Mouse (Mus musculus): ENCODE measurements around the gene 5031439G07Rik. TPM values are rescaled to one million over a fixed set of nuclear protein-coding genes. Genes with fewer than 3 reads are reported as not detected.

5031439G07Rik gene
- total RNA-seq, 2 experiments from 2014 or later: 128 to 135 TPM

- intact Hi-C loops (cut with DNase I): loop anchor here (5.0 kb wide), 1 partner anchor 74 kb away; no protein-coding TSS in a partner anchor
- no peak for DNase-seq (ENCODE audit: extremely low spot score in 1 of 2, low spot score in 2 of 2)
Measured at GRCm38 (mm10) chr15:84997768-84998454, 9.6 kb upstream of the 5031439G07Rik start.

- intact Hi-C loops (cut with DNase I): loop anchor here (5.0 kb wide), 1 partner anchor 76 kb away; no protein-coding TSS in a partner anchor
- peak in 1 of 2 experiments; percentile 82 for DNase-seq (ENCODE audit: extremely low spot score in 1 of 2, low spot score in 2 of 2)
Measured at GRCm38 (mm10) chr15:84995967-84996366, 7.6 kb upstream of the 5031439G07Rik start.

DNA sequence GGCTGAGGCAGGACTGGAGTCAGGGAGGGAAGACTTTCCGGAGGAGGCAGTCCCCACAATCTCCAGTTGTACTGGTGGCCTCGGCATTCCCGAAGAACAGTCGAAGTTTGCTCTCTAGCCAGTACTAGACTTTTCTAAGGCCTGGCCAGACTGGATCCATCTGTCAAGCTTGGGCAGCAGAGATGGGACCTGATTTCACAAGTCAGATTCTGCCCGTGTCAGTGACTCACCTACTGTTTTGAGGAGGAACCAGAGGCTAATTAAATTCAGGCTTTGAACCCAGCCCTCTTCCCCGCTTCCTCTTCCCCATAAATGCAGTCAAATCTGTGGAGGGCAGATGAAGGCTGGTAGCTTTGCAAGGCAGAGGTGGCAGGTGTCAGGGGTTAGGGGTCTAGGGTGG is 6.7 kb upstream of the 5031439G07Rik start:
- intact Hi-C loops (cut with DNase I): loop anchor here (5.0 kb wide), 1 partner anchor 77 kb away; no protein-coding TSS in a partner anchor
- DNase-seq (ENCODE audit: extremely low spot score in 1 of 2, low spot score in 2 of 2): no peak

- no peak for DNase-seq (ENCODE audit: extremely low spot score in 1 of 2, low spot score in 2 of 2)
- intact Hi-C loops (cut with DNase I): no loop called here
Measured at GRCm38 (mm10) chr15:84994498-84994897, 6.1 kb upstream of the 5031439G07Rik start.

DNA sequence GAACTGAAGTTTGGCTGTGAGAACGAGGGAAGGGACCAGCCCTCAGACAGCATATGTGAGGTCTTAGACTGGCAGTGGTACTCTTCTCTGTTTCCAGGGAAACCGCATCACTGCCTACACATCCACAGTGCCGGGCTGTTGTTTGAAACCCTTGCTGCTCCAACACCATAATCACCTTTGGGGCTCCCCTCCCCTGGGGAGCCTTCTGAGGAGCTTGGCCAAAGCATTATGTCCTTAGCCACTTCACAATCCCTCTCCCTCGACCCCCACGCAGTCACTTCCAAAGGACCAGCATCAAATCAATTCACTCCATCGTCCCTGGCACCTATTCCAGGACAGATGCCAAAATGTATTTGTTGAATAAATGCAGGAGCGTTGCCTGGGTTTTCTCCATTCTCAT is 1.4 kb upstream of the 5031439G07Rik start:
- intact Hi-C loops (cut with DNase I): no loop called here
- DNase-seq (ENCODE audit: extremely low spot score in 1 of 2, low spot score in 2 of 2): no peak

GRCm38 (mm10) chr15:84989098-84989497 is 747 bp upstream of the 5031439G07Rik start:
- intact Hi-C loops (cut with DNase I): no loop called here
- DNase-seq (ENCODE audit: extremely low spot score in 1 of 2, low spot score in 2 of 2): no peak

GRCm38 (mm10) chr15:84987020-84987815 is 1.1 kb downstream of the 5031439G07Rik start:
- intact Hi-C loops (cut with DNase I): no loop called here
- peak in 1 of 2 experiments; percentile 71 for DNase-seq (ENCODE audit: extremely low spot score in 1 of 2, low spot score in 2 of 2)

GRCm38 (mm10) chr15:84986171-84987019 is 2.0 kb downstream of the 5031439G07Rik start:
- intact Hi-C loops (cut with DNase I): no loop called here
- DNase-seq (ENCODE audit: extremely low spot score in 1 of 2, low spot score in 2 of 2): no peak

DNA sequence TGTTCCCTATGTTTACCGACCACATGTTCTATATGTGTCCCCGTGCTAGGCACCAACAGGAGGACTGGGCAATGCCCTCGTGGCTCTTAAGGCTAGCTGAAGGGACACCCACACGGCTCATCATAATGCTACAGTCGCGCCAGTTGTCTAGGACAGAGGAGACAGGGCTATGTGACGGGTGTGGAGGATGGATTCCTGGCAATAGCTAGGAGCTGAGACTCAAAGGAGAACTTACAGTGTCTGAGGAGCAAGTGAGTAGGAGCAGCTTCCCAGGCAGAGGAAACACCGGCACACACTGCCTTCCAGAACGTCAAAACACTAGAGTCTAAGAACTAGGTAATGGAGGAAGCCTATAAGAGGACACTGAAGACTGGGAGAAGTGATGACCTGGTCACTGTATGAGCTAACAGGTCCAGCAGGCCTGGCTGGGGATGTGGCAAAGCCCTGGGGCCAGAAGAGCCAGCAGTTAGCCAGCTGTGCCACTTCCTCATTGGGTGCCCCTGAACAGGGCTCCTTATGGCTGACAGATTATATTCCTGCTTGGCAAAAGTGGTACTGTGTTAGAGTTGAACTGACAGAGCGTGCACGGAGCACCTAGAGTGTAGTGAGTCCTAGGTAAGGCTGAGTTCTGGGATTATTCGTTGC is 2.7 kb downstream of the 5031439G07Rik start:
- intact Hi-C loops (cut with DNase I): no loop called here
- DNase-seq (ENCODE audit: extremely low spot score in 1 of 2, low spot score in 2 of 2): no peak

DNA sequence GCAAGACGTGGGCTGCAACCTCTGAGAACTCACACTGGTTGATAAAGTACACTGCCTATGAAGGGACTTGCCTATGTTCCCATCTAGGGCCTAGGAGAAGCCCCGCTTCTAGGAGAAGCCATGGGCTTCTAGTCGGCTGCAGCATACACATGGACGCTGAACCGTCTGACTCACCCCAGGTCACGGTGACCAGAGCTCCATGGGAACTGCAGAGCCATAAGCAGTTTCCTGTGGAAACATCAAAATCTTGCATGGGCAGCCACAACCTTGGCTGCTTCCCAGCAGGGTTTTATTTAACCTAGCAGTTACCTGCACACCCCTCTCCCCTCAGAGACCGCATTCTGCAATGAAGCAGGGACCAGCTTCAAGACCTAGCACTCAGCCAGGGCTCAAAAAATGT is 4.6 kb downstream of the 5031439G07Rik start:
- intact Hi-C loops (cut with DNase I): no loop called here
- DNase-seq (ENCODE audit: extremely low spot score in 1 of 2, low spot score in 2 of 2): no peak

GRCm38 (mm10) chr15:84982888-84983287 is 5.5 kb downstream of the 5031439G07Rik start:
- DNase-seq (ENCODE audit: extremely low spot score in 1 of 2, low spot score in 2 of 2): no peak
- intact Hi-C loops (cut with DNase I): no loop called here

DNA sequence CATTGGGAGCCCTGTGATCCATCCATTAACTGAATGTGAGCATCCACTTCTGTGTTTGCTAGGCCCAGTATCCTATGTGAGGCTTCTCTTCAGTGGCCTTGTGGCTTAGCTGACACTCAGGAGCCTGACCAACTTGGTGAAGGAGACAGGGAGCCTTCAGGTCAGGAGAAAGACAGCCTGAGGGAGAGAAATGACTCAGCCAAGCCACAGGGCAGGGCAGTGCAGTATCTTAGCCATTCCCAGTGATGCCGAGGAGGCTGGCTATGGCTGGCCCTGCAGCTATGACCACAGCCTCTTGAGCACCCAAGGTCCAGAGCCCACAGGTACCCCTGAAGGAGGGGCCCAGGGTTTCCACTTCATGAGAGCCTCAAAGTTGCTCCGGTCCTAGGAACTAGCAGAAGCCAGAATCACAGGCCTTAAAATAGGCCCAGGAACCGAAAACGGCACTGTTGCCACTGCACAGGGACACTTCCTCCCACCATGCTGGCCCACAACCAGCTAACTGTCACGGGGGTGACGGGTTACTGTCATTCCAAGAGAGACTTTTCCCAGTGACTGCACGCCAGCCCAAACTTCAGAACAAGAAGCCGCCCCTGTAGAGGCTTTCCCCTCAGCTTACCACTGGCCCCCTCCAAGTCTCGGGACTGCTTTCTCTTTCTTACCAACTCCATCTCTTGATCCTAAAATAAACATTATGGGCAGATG is 6.6 kb downstream of the 5031439G07Rik start:
- intact Hi-C loops (cut with DNase I): no loop called here

GRCm38 (mm10) chr15:84975729-84976128 is 12.6 kb downstream of the 5031439G07Rik start:
- DNase-seq (ENCODE audit: extremely low spot score in 1 of 2, low spot score in 2 of 2): peak in 1 of 2 experiments; percentile 69
- intact Hi-C loops (cut with DNase I): no loop called here

More for the DNA sequence above, 6.6 kb downstream of the 5031439G07Rik start:
- peak in 1 of 2 experiments; percentile 54 for DNase-seq (ENCODE audit: extremely low spot score in 1 of 2, low spot score in 2 of 2)

DNA sequence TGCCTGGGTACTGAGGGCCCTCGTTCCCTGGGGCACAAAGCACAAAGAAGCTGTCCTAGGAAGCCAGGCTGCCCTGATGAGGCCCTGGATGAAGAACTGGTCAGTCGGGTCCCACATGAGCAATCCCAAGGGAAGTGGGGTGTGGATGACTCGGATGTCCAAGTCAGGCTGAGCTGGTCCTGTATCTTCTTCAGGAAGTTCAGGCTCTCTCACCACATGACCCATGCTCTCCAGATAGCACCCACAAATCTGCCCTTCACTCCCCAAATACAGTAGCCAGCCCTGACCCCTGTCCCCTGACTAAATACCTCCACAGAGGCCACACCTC is 14.8 kb downstream of the 5031439G07Rik start:
- intact Hi-C loops (cut with DNase I): no loop called here

GRCm38 (mm10) chr15:84972860-84973543 is 15.3 kb downstream of the 5031439G07Rik start:
- intact Hi-C loops (cut with DNase I): no loop called here
- DNase-seq (ENCODE audit: extremely low spot score in 1 of 2, low spot score in 2 of 2): peak in 1 of 2 experiments; percentile 59

More for the DNA sequence above, 14.8 kb downstream of the 5031439G07Rik start:
- no peak for DNase-seq (ENCODE audit: extremely low spot score in 1 of 2, low spot score in 2 of 2)

GRCm38 (mm10) chr15:84968534-84968933 is 19.8 kb downstream of the 5031439G07Rik start:
- intact Hi-C loops (cut with DNase I): no loop called here
- DNase-seq (ENCODE audit: extremely low spot score in 1 of 2, low spot score in 2 of 2): no peak

GRCm38 (mm10) chr15:84965575-84966360 is 22.6 kb downstream of the 5031439G07Rik start:
- no peak for DNase-seq (ENCODE audit: extremely low spot score in 1 of 2, low spot score in 2 of 2)
- intact Hi-C loops (cut with DNase I): no loop called here

Measured in left cerebral cortex, postnatal 10 days (tissue).